Mouse (Mus musculus): Measurements from ENCODE around the gene Mapk12.
A peak's percentile ranks its signal among the peaks of the same experiment; 100 is the strongest.

- TF ChIP-seq E2F4 (IDR thresholded peaks at IDR 0.05; ENCODE audit: insufficient read depth) = no peak
- no peak for TF ChIP-seq POLR2A (IDR thresholded peaks at IDR 0.05; ENCODE audit: insufficient read length, low read depth)
- no peak for TF ChIP-seq USF1 (IDR thresholded peaks at IDR 0.05; ENCODE audit: low read depth)
- no peak for TF ChIP-seq CEBPB (IDR thresholded peaks at IDR 0.05; ENCODE audit: insufficient read depth, poor library complexity, severe bottlenecking)
- TF ChIP-seq TCF12 (IDR thresholded peaks at IDR 0.05; ENCODE audit: insufficient read depth, poor library complexity, severe bottlenecking) = no peak
- TF ChIP-seq MAX (IDR thresholded peaks at IDR 0.05; ENCODE audit: low read depth) = no peak
- TF ChIP-seq MYOD1 (IDR thresholded peaks at IDR 0.05; ENCODE audit: control insufficient read depth in 1 of 3, insufficient read length in 2 of 3, low read depth in 2 of 3) = no peak
- TF ChIP-seq MYOG (IDR thresholded peaks at IDR 0.05; ENCODE audit: control insufficient read depth in 1 of 3, insufficient read depth in 1 of 3, insufficient read length in 2 of 3, low read depth in 2 of 3) = peak in 1 of 3 experiments; percentile 24
Measured at GRCm38 (mm10) chr15:89180081-89180541, 39.6 kb upstream of the Mapk12 start.
